Mouse (Mus musculus): ENCODE measurements around the gene Cyp27a1. TPM values are rescaled to one million over a fixed set of nuclear protein-coding genes. Genes with fewer than 3 reads are reported as not detected.

Cyp27a1 gene
- 3.0 and 3.5 TPM in 2 replicates for polyA plus RNA-seq (2021; fragmentation: Nextera tagmentation)
- long read RNA-seq, experiment 1, transcript Cyp27a1-201 (9 exons, 1,892 nt): major isoform, 12 of 13 reads
- long read RNA-seq, experiment 1, partial matches to known transcripts: 0 of 13 reads
- long read RNA-seq, experiment 1, other reads (novel, unspliced or antisense): 1 of 13 reads
- long read RNA-seq, experiment 2, transcript Cyp27a1-201 (9 exons, 1,892 nt): major isoform, 26 of 41 reads
- long read RNA-seq, experiment 2, partial matches to known transcripts: 0 of 41 reads
- long read RNA-seq, experiment 2, other reads (novel, unspliced or antisense): 15 of 41 reads

GRCm38 (mm10) chr1:74713099-74713858 lies at the start of gene Cyp27a1:
TSS of gene Cyp27a1 (plus strand) at chr1:74713574.

GRCm38 (mm10) chr1:74748643-74749271 lies 35.4 kb downstream of the Cyp27a1 start, which contains the start of gene Prkag3:
TSS of gene Prkag3 (minus strand) at chr1:74749221.

GRCm38 (mm10) chr1:74771845-74771930 lies 58.3 kb downstream of the Cyp27a1 start, which contains the start of gene Wnt6:
TSS of gene Wnt6 (plus strand) at chr1:74771892.

Other genes starting within 250 kb of the Cyp27a1 start
- gene Cnot9, start 207.5 kb upstream of the Cyp27a1 start, polyA plus RNA-seq (2021; fragmentation: Nextera tagmentation): 19.1 and 19.8 TPM in 2 replicates
- gene Plcd4, start 170.7 kb upstream of the Cyp27a1 start, polyA plus RNA-seq (2021; fragmentation: Nextera tagmentation): 19.1 and 19.4 TPM in 2 replicates
- 12.2 and 20.4 TPM in 2 replicates for gene Usp37, start 169.3 kb upstream of the Cyp27a1 start, polyA plus RNA-seq (2021; fragmentation: Nextera tagmentation)
- 8.6 and 9.7 TPM in 2 replicates for gene Zfp142, start 125.3 kb upstream of the Cyp27a1 start, polyA plus RNA-seq (2021; fragmentation: Nextera tagmentation)
- gene Bcs1l, start 125.3 kb upstream of the Cyp27a1 start, polyA plus RNA-seq (2021; fragmentation: Nextera tagmentation): 21.9 and 22.1 TPM in 2 replicates
- gene Rnf25, start 112.2 kb upstream of the Cyp27a1 start, polyA plus RNA-seq (2021; fragmentation: Nextera tagmentation): 17.9 and 19.7 TPM in 2 replicates
- 0.70 and 0.83 TPM in 2 replicates for gene Stk36, start 112.1 kb upstream of the Cyp27a1 start, polyA plus RNA-seq (2021; fragmentation: Nextera tagmentation)
- gene Ttll4, start 51.8 kb upstream of the Cyp27a1 start, polyA plus RNA-seq (2021; fragmentation: Nextera tagmentation): 2.1 and 2.3 TPM in 2 replicates
- not detected in 2 replicates for gene Prkag3, start 35.6 kb downstream of the Cyp27a1 start, polyA plus RNA-seq (2021; fragmentation: Nextera tagmentation)
- 0.54 TPM in 1 of 2 replicates, not detected in the other for gene Wnt6, start 58.3 kb downstream of the Cyp27a1 start, polyA plus RNA-seq (2021; fragmentation: Nextera tagmentation)
- gene Wnt10a, start 77.9 kb downstream of the Cyp27a1 start, polyA plus RNA-seq (2021; fragmentation: Nextera tagmentation): 4.4 and 6.7 TPM in 2 replicates
- gene Cdk5r2, start 141.4 kb downstream of the Cyp27a1 start, polyA plus RNA-seq (2021; fragmentation: Nextera tagmentation): 6.0 and 7.0 TPM in 2 replicates
- gene Fev, start 171.8 kb downstream of the Cyp27a1 start, polyA plus RNA-seq (2021; fragmentation: Nextera tagmentation): 0.16 TPM in 1 of 2 replicates, not detected in the other
- gene Cryba2, start 179.6 kb downstream of the Cyp27a1 start, polyA plus RNA-seq (2021; fragmentation: Nextera tagmentation): 0.35 and 0.65 TPM in 2 replicates
- 0.83 and 1.5 TPM in 2 replicates for gene Cfap65, start 222.0 kb downstream of the Cyp27a1 start, polyA plus RNA-seq (2021; fragmentation: Nextera tagmentation)
- gene Ihh, start 238.1 kb downstream of the Cyp27a1 start, polyA plus RNA-seq (2021; fragmentation: Nextera tagmentation): 0.14 TPM in 1 of 2 replicates, not detected in the other

Data from layer of hippocampus, adult 6 months (tissue).